Mouse (Mus musculus): ENCODE data around the gene Edn2.

Gene Edn2

GRCm38 (mm10) chr4:120161166-120161949 lies at the start of gene Edn2:
Edn2 (plus strand) TSS chr4:120161206.
- DNase-seq, result peak; percentile 91

GRCm38 (mm10) chr4:120115516-120115915 lies 45.5 kb upstream of the Edn2 start:
- DNase-seq, result no peak

DNA sequence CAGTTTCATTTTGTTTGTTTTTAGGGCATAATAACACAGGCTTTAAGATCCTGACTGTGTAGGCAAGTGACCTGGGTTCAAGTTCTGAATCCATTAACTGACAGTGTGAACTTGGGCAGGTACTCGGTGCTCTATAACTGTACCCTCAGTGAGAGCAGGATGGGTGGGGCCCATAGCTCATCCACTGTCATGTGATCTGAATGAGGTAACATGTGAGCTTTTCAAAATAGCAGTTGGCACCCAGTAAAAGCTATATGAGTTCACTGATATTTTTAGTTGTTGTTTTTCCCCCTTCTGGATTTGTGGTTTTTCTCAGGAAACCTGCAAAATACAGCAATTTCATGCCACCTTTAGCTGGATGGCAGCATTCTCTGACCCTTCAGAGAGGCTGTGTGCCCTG lies 44.7 kb upstream of the Edn2 start:
- no peak for DNase-seq

DNA sequence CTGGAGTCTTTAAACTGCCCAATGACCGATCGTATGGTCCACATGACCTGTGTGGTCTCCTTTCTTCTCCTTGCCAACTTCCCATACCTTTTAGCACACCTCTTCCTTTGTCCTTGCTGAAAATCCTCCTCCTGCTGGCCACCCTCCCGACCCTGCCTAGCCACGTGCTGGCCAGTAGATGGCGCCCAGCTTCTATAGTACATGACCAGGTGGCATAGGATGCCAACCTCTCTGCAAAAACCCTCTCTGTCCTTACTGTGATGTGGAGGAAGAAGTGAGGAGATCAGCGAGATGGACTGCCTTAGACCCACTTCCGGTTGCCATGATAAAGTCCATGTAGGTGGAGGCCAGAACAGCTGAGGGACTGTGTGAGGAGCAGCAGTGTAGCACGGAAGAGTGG lies 40.7 kb upstream of the Edn2 start:
- peak; percentile 78 for DNase-seq

DNA sequence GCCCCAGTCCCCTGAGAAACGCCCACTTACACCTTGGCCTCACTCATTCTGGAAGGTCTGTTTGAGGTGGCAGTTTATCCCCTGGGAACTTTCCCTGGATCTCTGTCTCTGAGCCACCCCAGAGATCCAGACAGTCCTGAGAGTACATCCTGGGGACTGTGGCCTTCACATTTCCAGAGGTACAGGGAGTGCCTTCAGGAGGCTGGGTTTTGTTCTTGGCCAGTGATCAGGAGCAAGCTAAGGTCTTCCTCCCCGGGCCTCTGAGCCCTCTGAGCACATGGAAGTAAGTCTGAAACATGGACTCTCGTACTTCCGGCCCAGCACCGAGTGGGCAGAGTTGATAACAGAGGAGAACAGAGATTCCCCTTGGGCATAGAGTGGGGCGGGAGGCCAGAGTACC lies 36.4 kb upstream of the Edn2 start:
- DNase-seq, result no peak

DNA sequence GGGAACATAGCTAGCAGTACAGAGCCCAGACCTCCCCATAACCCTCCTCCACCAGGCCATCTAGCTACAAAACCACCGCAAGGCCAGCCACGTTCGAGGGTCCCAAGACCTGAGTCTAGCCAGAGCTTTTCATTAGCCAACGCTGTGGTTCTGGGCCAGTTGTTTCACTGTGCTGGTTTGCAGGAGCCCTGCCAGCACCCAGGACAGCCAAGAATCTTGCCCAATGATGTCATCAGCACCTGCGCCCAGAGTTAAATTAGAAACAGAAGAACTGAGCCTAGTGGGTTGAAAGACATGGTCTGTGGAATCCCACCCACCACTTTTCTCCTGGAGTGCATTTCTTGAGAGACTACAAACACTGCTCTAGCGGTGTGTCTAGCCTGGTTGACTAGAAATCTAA lies 35.0 kb upstream of the Edn2 start:
- DNase-seq, result no peak

DNA sequence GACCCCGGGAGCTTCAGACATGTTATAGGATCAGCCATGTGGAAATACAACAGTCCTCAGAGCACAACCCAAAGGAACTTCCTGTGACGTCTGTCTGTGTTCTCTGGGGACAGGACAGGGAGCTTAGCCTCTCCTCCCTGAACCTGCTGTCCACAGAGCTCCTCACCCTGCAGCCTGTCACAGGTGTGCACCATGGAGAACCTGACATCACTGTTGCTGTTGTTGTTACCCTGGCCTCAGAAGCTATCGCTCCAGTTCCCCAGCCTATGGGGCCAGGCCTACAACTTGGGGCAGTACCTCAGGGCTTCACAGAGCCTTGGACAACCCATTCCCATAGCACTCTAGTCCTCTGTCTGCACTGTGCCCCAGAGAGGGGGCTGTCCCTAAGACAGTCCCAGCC lies 33.7 kb upstream of the Edn2 start:
- no peak for DNase-seq

DNA sequence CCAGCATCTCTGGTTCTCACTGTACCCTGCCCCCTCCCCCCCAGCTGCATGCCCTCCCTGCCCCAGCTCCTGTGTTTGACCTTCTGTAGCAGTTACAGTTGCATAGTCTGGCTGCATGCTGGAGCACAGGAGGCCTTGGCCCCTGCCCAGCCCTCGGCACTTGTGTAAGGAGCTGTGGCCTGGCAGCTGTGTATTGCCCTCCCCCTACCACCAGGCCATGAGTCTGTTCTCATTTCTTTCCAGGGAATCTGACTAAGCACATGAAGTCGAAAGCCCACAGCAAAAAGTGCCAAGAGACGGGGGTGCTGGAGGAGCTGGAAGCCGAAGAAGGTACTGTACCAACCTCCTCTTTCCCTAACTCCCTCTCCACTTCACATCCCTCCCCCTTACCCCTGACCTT lies 33.0 kb upstream of the Edn2 start:
- no peak for DNase-seq

DNA sequence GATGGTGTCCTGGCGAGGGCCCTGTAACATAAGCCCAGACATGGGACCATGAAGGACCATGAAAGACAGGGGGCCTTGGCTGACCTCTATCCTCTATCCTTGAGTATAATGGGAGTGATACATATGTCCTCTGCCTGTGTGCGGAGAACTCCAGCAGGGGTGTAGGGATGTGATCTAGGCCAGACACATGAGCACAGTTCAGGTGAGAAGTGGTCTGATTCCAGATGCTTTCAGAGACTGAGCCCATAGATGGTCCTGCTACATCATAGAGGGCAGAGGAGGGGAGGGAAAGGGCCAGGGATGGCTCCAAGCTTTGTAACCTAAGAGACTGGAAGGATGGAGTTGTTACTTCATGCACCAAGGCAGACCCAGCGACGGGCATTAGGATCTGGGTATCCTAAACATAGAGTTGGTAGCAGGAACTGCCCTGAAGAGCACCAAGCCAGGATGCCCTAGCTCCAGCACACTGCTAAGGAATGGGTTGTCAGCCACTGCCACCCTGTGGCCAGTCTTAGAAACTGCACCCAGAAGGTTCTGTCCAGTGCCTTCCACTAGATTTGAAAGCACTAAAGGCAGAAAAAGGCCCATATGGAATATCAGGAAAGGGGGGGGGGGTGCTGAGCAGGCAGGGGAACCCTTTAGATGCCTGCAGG lies 31.6 kb upstream of the Edn2 start:
- DNase-seq, result peak; percentile 70

- no peak for DNase-seq
These were observed 30.1 kb upstream of the Edn2 start for GRCm38 (mm10) chr4:120130926-120131325.

DNA sequence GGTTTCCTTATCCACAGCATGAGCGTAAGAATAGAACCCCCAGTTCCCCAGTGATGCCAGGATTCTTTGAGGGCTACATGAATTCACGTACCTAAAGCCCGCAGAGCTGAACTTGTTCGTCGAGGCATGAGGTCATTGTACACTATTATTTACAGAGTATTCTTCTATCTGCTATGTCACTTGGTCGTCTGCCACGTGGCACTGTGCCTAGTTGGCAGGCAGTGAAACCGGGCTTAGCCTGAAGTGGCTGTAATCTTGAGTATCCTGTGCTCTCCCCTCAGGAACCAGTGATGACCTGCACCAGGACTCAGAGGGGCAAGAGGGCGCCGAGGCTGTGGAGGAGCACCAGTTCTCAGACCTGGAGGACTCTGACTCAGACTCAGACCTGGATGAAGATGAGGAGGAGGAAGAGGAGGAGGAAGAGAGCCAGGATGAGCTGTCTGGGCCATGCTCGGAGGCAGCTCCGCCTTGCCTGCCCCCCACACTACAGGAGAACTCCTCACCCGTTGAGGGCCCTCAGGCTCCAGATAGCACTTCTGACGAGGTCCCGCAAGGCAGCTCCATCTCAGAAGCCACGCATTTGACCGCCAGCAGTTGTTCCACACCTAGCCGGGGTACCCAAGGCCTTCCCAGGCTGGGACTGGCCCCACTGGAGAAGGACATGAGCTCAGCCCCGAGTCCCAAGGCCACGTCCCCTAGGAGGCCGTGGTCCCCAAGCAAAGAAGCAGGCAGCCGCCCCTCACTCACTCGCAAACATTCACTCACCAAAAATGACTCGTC lies 29.4 kb upstream of the Edn2 start:
- DNase-seq, result peak; percentile 79

DNA sequence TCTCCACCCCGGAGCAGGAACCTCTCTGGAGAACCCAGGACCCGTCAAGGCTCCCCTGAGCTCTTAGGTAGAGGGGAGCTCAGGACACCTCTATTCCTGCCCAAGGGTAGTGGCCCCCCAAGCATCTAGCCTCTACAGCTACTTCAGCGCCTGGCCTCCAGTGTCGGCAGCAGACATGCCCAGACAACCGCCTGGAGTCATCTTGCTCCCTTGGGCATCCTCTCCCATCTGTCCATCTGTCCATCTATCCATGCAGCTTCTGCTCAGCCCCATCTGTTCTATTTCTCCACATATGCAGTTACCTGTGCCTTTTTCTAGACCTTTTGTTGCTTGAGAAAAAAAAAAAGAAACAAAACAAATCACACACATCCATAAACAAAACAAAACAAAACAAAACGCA lies 26.8 kb upstream of the Edn2 start:
- DNase-seq, result no peak

GRCm38 (mm10) chr4:120141810-120142209 lies 19.2 kb upstream of the Edn2 start:
- DNase-seq, result no peak

DNA sequence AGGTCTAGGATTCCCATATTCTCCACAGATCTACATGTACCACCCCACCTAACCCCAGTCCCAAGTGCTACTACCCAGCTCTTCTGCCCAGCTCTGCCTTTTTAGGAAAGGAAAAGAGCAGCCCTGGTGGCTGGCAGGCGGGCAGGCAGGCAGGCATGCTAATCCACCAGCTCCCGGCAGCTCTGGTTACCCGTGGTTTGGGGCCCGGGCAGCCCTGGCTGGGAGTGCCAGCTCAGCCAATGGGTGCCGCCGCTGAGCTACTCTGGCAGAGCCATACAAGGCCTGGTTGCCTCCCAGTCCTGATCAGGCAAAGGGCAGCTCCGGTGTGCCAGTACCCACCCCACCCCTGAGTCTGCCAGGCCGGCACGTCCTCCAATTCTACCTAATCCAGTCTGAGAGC lies 18.1 kb upstream of the Edn2 start:
- no peak for DNase-seq

GRCm38 (mm10) chr4:120144343-120144742 lies 16.7 kb upstream of the Edn2 start:
- DNase-seq, result no peak

- DNase-seq, result no peak
These were observed 15.1 kb upstream of the Edn2 start for GRCm38 (mm10) chr4:120145931-120146330.

- peak; percentile 81 for DNase-seq
These were observed 12.5 kb upstream of the Edn2 start for GRCm38 (mm10) chr4:120148291-120149141.

DNA sequence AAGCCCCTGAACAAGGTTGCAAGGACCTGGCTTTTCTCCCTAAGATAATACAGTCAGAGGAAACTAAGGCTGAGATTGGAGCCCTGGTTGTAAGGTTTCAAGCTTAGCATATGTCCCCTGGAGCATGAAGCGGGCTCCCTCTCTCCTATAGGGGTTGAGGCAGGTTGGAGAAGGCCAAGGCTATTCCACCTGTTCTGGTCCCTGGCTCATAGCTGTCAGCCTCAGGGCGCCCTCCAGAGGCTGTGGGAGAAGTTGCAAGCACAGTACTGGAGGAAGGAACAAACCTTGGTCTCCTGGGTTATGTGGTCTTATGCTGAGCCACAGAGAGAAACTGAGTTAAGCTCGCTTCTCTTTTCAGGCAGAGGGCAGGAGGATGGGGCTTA lies 11.9 kb upstream of the Edn2 start:
- DNase-seq, result no peak

- DNase-seq, result no peak
These were observed 10.6 kb upstream of the Edn2 start for GRCm38 (mm10) chr4:120150345-120150920.

DNA sequence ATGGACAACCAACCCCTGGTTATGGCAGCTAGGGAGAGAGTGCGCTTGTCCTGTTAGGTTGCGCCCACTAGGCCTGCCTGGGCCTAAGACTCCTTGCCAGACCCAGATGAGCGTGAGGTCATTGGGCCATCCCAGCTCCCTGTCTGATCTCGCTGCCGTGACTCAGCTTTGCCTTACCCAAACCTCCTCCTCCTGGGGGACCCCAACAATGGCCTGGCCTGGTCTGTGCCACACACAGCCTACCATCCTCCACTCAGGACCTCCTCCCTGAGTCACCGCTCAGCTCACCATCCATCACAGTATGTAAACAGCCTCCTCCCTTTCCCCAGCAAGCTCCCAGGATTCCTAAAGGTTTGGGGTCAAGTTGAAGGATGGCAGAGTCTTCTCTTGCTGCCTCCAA lies 9.1 kb upstream of the Edn2 start:
- DNase-seq, result no peak

DNA sequence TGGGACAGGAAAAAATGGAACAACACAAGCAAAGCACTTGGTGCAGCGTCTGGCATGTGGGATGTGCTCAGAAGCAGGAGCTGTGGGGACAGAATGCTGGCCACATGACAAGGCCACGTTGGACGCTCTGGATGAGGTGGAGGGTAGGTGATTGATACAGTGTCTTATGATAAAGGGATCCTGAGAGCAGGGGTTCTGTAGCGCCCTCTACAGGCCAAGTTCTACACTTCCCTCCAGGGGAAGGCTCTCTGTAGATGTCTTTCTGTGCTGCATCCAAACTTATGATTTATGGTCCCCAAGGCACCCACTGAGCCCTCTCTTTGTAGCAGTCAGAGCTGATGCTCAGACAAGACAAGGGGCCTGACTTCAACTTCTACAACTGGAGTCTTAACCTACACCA lies 8.4 kb upstream of the Edn2 start:
- no peak for DNase-seq

DNA sequence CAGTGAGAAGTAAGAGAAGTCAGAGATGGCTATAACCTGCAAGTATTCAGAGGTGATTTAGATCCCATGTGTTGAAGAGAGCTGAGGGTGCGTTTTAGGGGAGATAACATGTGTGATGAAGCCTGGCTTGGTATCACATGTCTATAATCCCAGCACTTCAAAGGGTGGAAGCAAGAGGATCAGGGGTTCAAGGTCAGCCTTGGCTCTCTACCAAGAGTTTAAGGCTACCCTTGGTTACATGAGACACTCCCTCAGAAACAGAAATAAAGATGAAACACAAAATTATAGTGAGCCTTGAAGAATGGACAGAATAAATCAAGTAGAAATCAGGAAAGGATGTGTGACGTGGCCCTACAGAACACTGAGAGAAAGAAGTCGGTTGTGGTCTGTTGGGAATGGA lies 7.3 kb upstream of the Edn2 start:
- no peak for DNase-seq

Measured in kidney, postnatal 10 days (tissue).